Mouse (Mus musculus) kidney, postnatal 0 days (tissue): ENCODE results near the gene Ank2. TPM values are rescaled to one million over a fixed set of nuclear protein-coding genes. Genes with fewer than 3 reads are reported as not detected.

Experiments used
- ATAC-seq: fragments of 200-750 bp; cut with Nextera tagmentation; replicated peaks from 2 replicates; pipeline ENCODE4 v1.8.0; 2017; ENCODE audit warnings: low read depth, moderate number of reproducible peaks, moderate TSS enrichment, moderate library complexity; ENCODE audit not compliant: low FRiP score
- DNase-seq: peaks from one replicate; pipeline ENCODE4 v3.0.0-alpha.2; 2016; ENCODE audit warnings: low spot score
- H3K27ac ChIP-seq: fragments of 300-500 bp; sonication (generic); 2 replicates; pipeline ENCODE4 v1.5.1; 2014; ENCODE audit warnings: mild to moderate bottlenecking
- H3K27me3 ChIP-seq: fragments of 300-500 bp; sonication (generic); 2 replicates; pipeline ENCODE4 v1.6.1; 2014; ENCODE audit warnings: low read length, mixed read lengths; ENCODE audit not compliant: insufficient read depth
- H3K36me3 ChIP-seq: fragments of 300-500 bp; sonication (generic); 2 replicates; pipeline ENCODE4 v1.6.1; 2014; ENCODE audit warnings: low read length, mixed read lengths; ENCODE audit not compliant: insufficient read depth
- H3K4me1 ChIP-seq: fragments of 300-500 bp; sonication (generic); replicated peaks from 2 replicates; pipeline ENCODE4 v1.6.1; 2014; ENCODE audit warnings: antibody characterized with exemption, low read length, mixed read lengths; ENCODE audit not compliant: insufficient read depth
- H3K4me2 ChIP-seq: fragments of 300-500 bp; sonication (generic); 2 replicates; pipeline ENCODE4 v1.6.1; 2014; ENCODE audit warnings: mild to moderate bottlenecking, low read length, moderate library complexity, mixed read lengths
- H3K4me3 ChIP-seq: fragments of 300-500 bp; sonication (generic); replicated peaks from 2 replicates; pipeline ENCODE4 v1.5.1; 2014; ENCODE audit warnings: low read depth, low read length
- H3K9ac ChIP-seq: fragments of 300-500 bp; sonication (generic); 2 replicates; pipeline ENCODE4 v1.6.1; 2014; ENCODE audit warnings: low read depth, low read length
- H3K9me3 ChIP-seq: fragments of 300-500 bp; sonication (generic); replicated peaks from 2 replicates; pipeline ENCODE4 v1.6.1; 2016; ENCODE audit warnings: low read length, inconsistent platforms, mixed read lengths
- CTCF ChIP-seq: IDR thresholded peaks from 2 replicates; pipeline ENCODE4 v1.5.1; 2016; ENCODE audit warnings: antibody characterized with exemption, low read depth, mild to moderate bottlenecking, moderate library complexity
- WGBS: fragments of 180-500 bp; shearing (Covaris S2); extraction: QIAGEN DNeasy Blood & Tissue Kit; methylation state at CpG from one replicate; pipeline ENCODE4 v1.1.7; 2014; 5-methylcytosine and 5-hydroxymethylcytosine counted together
- polyA plus RNA-seq: library from polyadenylated mRNA; unstranded; fragments of >200 nt; fragmentation: Nextera tagmentation; extraction: Ambion mirVana; gene quantifications from 2 replicates; pipeline ENCODE4 v1.2.1, GENCODE M21; 2015

The Ank2 gene
- polyA plus RNA-seq, 1 experiment from 2014 or later, result 4.1 TPM

- no peak overlapping the region for H3K27ac ChIP-seq
- H3K9me3 ChIP-seq, result no peaks in the 10 kb centered on the region
- H3K4me1 ChIP-seq, result no peaks in the 10 kb centered on the region
- no peaks in the 10 kb centered on the region for H3K27me3 ChIP-seq
- no peak for DNase-seq
- H3K4me2 ChIP-seq, result no peak overlapping the region
- ATAC-seq, result no peak
- 26% methylated on average over 5 of the region's 5 CpGs for WGBS
- no peak overlapping the region for H3K4me3 ChIP-seq
- peak; percentile 41 for TF ChIP-seq CTCF
- no peaks in the 10 kb centered on the region for H3K36me3 ChIP-seq
- H3K9ac ChIP-seq, result no peak overlapping the region
Observed at GRCm38 (mm10) chr3:127457761-127458419, 41.3 kb downstream of the Ank2 start.

GRCm38 (mm10) chr3:127453738-127454137 lies 45.4 kb downstream of the Ank2 start:
- WGBS, result 65% methylated on average over 4 of the region's 4 CpGs
- no peak for DNase-seq

GRCm38 (mm10) chr3:127453254-127453653 lies 45.9 kb downstream of the Ank2 start:
- WGBS, result 62% methylated on average over 6 of the region's 6 CpGs
- Histone ChIP-seq H3K9ac (no peak overlapping the region), H3K9me3 (no peaks in the 10 kb centered on the region), H3K27ac (no peak overlapping the region), H3K4me3 (no peak overlapping the region), H3K4me1 (no peaks in the 10 kb centered on the region), H3K27me3 (no peaks in the 10 kb centered on the region), H3K36me3 (no peaks in the 10 kb centered on the region), H3K4me2 (no peak overlapping the region)
- DNase-seq (no peak), ATAC-seq (no peak)
- no peak for TF ChIP-seq CTCF

More at GRCm38 (mm10) chr3:127453738-127454137, 45.4 kb downstream of the Ank2 start:
- no peak overlapping the region for H3K4me3 ChIP-seq
- no peak overlapping the region for H3K27ac ChIP-seq
- peak; percentile 55; the same call in 1 of the 2 replicates for TF ChIP-seq CTCF
- H3K4me2 ChIP-seq, result no peak overlapping the region
- H3K9ac ChIP-seq, result no peak overlapping the region
- no peaks in the 10 kb centered on the region for H3K9me3 ChIP-seq
- no peak for ATAC-seq
- H3K4me1 ChIP-seq, result no peaks in the 10 kb centered on the region
- H3K36me3 ChIP-seq, result no peaks in the 10 kb centered on the region
- H3K27me3 ChIP-seq, result no peaks in the 10 kb centered on the region

GRCm38 (mm10) chr3:127452233-127452632 lies 46.9 kb downstream of the Ank2 start:
- Histone ChIP-seq H3K27me3 (no peaks in the 10 kb centered on the region), H3K4me2 (no peak overlapping the region), H3K4me1 (no peaks in the 10 kb centered on the region), H3K4me3 (no peak overlapping the region), H3K27ac (no peak overlapping the region), H3K9ac (no peak overlapping the region), H3K36me3 (no peaks in the 10 kb centered on the region), H3K9me3 (no peaks in the 10 kb centered on the region)
- 70% methylated on average over 13 of the region's 13 CpGs for WGBS
- no peak for ATAC-seq
- DNase-seq, result peak; percentile 15
- peak; percentile 46; the same call in 1 of the 2 replicates for TF ChIP-seq CTCF

DNA sequence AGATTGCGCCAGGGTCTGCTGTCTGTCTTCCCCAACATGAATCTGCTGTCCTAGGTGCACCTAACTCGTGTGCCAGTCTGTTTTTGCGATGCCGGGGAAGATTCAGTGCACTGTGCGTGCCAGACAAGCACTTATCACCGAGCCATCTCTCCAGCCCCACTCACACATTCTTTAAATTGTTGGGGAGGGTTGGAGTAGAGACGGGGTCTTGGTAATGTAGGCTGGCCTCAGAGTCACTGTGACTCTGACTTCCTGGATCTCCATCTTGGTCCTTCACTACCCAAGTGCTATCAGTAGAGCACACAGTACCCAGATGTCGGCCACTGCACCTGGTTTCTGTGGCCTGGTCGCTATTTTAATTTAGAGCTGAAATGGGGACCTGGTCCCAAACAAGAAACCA lies 47.4 kb downstream of the Ank2 start:
- ATAC-seq, result no peak
- Histone ChIP-seq H3K27ac (no peak overlapping the region), H3K4me2 (no peak overlapping the region), H3K4me1 (no peaks in the 10 kb centered on the region), H3K9ac (no peak overlapping the region), H3K9me3 (no peaks in the 10 kb centered on the region), H3K27me3 (no peaks in the 10 kb centered on the region), H3K36me3 (no peaks in the 10 kb centered on the region), H3K4me3 (no peak overlapping the region)
- no peak for DNase-seq
- WGBS, result 61% methylated on average over 9 of the region's 9 CpGs
- TF ChIP-seq CTCF, result no peak

DNA sequence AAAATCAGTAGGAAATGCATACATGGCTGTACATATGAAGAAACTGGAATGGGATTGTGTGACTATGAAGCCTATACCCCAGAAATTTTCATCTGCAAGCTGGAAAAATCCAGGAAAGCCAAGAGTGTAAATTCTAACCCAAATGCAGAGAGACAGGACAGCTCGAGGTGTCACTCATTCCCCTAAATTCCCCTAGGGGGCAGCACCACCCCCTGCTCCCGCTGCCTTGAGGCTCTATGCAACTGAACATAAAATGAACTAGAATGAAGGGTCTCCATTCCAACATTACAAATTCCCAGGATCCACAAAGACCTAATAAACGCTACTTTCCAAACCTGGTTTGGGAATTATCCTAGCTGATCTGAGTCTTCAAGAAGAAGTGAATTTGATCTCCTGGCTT lies 48.1 kb downstream of the Ank2 start:
- peak; percentile 81 for TF ChIP-seq CTCF
- Histone ChIP-seq H3K4me2 (no peak overlapping the region), H3K9me3 (no peaks in the 10 kb centered on the region), H3K27me3 (no peaks in the 10 kb centered on the region), H3K27ac (no peak overlapping the region), H3K4me3 (no peak overlapping the region), H3K4me1 (no peaks in the 10 kb centered on the region), H3K9ac (no peak overlapping the region), H3K36me3 (no peaks in the 10 kb centered on the region)
- ATAC-seq (no peak), DNase-seq (peak; percentile 62)
- 12% methylated on average over 3 of the region's 3 CpGs for whole genome bisulfite sequencing

GRCm38 (mm10) chr3:127446173-127446572 lies 53.0 kb downstream of the Ank2 start:
- H3K4me1 ChIP-seq, result no peaks in the 10 kb centered on the region
- H3K27me3 ChIP-seq, result no peaks in the 10 kb centered on the region
- DNase-seq, result peak; percentile 65
- H3K36me3 ChIP-seq, result no peaks in the 10 kb centered on the region
- no peak overlapping the region for H3K27ac ChIP-seq
- H3K9ac ChIP-seq, result no peak overlapping the region
- 44% methylated on average over 5 of the region's 5 CpGs for WGBS
- no peak overlapping the region for H3K4me2 ChIP-seq
- no peaks in the 10 kb centered on the region for H3K9me3 ChIP-seq
- no peak overlapping the region for H3K4me3 ChIP-seq
- ATAC-seq, result no peak; the same call in 1 of the 2 replicates
- peak; percentile 70 for TF ChIP-seq CTCF
